Mouse (Mus musculus) skeletal muscle tissue, adult 2 months (tissue): ENCODE measurements around the gene Psma2.

Experiments
- DNase-seq: peaks from one replicate; pipeline ENCODE4 v3.0.0-alpha.2; 2012; ENCODE audit warnings: low read depth, low spot score

The Psma2 gene

DNA sequence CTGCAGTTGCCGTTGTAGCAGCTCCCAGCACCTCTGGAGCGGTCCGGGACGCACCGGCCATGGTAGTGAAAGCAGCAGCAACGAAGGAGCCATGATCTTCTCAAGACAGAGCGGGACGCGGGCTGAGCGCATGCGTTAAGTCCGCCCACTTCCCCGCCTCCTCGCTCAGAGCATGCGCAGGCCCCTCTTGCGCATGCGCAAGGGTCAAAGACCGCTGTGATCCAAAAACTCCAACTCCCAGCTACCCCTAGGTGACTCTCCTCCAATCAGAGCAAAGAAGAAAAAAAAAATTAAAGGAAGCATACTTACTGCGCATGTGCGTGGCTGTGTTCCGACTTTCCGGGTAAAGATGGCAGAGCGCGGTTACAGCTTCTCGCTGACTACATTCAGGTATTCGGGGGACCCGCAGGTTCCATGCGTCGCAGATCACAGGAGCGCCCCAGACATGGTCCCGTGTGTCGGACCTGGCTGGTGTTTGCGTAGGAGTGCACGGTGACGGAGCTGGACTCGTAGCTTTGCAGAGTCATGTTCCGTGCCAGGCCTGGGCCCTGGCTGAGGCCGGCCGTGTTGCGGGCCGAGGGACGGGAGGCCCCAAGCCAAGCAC is at the start of gene Psma2, which contains the start of gene Mrpl32:
Gene Psma2 (plus strand): TSS at position 315 of the 604 bp plus-strand sequence.
Gene Mrpl32 (minus strand): TSS at position 240 of the 604 bp plus-strand sequence.
- peak; percentile 100 for DNase-seq

DNA sequence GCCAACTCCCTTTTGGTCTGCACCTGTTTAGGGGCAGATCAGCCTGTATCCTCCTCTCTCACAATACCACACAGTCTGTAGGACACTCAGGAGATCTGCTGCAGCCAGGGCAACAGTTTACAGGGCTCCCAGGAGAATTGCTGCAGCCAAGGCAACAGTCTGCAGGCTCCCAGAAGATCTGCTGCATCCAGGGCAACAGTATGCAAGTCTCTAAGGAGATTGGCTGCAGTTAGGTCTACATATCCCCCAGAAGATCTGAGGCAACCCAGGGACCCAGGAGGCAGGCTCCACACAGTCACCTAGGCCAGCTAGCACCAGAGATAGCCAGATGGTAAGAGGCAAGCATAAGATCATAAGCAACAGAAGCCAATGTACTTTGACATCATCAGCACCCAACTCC is 38.9 kb upstream of the Psma2 start:
- DNase-seq: no peak

DNA sequence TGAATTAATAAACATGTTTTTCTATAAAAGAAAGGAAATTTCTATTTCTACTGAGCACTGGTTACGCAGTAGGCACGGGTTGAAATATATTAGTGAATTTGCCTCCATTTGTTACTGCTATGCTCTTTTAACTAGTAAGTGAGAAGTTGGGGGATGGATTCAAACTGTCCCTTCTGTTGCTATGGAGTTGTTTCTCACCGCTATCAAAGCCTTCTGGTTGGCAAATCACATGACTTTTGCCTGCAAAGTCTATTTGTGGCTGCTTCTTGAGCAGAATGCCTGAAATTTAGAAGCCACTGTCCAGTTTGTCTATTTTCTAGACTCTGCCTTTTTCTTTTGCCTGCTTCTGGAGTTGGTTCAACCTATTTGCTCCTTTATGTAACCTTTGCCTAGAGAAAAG is 32.6 kb upstream of the Psma2 start:
- no peak for DNase-seq

DNA sequence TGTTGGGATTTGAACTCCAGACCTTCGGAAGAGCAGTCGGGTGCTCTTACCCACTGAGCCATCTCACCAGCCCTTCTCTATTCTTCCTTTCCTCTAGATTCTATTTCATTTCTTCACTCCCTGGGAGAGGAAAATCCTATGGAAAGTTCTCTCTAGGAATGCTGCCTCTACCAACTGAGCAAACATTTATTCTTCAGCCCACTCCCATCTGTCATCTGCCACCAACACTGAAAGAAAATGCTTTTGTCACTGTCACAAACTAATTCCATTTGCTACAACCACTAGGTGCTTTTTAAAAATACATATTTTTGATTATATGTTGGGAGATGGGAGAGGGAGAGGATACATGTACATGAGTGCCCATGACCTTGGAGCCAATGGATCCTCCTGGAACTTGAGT is 10.3 kb upstream of the Psma2 start:
- DNase-seq: no peak

DNA sequence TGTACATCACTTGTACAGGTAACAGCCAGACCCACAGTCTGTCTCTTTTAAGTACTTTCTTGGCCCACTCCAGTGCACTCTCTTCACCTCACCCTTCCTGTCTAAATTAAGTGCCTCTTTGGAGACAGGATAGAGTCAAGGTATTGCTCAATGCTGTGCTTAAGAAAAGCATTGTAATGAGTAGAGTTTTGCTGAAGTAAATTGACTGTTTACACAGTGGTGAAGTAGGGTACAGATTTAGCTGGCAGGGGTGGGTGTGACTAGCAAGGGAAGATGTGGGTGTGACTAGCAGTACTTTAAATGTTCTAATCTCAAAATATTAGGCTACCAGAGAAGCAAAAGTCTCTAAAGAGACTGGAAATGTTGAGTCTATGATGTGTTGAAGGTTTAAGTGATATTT is 5.4 kb upstream of the Psma2 start:
- no peak for DNase-seq

DNA sequence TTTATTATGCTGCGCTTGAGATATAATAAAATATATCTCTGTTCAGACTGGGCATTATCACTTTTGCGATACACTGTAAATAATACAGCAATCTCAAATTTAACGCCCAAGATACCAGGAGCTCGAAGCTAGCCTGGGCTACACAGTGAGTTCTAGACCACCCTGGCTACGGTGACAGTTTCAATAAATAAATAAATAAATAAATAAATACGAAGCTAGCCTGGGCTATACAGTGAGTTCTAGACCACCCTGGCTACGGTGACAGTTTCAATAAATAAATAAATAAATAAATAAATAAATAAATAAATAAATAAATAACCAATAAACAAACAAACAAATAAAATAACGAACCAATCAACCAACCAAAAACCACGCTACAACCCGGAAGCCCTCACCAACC is 577 bp upstream of the Psma2 start:
- no peak for DNase-seq

DNA sequence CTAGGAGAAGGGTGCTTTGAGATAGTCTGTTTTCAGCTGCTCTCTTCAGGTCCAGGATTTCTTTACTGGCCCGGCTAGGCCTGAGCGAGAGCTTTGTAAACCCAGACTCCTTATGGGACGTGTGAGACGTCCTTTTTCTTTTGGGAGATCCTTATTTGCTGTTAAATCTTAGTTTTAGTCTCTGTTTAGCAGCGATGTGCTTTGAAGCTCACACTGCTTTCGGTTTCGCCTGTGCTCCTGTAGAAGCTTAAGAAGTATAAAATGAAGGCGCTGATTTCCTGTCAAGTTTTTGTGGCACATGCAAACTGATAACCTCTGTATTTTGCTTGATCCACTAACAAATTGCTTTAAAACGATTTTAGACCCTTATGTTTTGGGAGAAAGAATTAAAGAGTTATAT is 513 bp downstream of the Psma2 start:
- DNase-seq: no peak

DNA sequence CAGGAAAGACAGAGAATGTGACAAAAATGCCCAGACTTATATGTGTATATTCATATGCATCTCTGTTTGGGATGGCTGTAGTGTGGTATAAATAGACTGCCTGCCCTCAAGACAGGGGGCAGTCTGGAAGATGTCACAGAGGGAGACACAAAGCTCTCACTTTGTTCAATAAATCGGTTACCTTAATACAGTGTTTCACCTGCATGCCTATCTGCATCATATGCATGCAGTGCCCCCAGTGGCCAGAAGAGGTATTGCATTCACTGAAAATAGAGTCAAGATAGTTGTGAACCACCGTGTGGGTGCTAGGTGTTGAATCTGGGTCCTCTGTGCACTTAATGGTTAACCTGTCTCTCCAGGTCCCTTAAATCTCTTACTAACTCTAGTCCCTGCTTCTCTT is 5.7 kb downstream of the Psma2 start:
- DNase-seq: no peak

DNA sequence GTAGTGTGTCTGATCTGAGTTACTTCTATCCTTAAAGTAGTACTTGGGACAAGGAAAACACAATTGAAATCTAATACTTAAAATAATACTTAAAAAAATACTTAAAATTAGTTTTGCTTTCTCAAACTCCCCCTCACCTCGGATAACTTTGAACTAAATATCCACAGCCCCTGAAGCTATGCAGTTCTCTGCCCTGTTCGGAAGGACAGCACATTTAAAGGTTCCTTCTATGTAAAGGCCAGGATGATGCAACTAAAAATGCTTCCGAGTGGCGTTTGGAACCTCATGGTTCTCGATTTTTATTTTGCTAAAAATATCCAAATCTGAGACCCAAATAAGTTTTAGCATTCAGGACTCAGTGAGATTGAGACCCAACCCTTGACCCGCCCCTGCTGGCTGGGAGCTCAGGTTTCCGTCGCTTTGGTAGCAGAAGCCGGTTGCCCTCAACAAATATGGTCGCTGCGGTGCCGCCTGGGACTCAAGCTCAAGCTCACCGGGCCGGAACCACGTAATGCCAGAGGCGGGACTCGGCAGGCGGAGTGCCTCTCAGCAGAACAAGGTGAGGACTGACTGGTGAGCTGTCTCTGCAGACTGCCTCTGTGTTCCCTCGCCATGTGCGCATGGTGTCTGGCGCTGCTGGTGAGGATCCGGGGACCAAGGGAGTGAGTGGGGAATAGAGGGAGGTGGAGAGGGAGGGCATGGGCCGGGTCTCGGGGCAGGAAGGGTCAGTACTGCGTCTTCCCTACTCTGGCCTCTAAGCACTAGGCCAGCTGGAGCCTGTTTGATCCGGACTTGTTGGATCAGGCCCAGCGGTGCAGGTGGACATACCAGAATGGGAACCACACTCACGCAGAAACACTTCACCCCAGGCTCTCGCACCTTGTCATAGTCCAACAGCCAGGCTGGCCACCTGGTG is 16.9 kb downstream of the Psma2 start, which contains the start of gene AW209491:
Gene AW209491 (plus strand): TSS at position 429 of the 916 bp plus-strand sequence.
- peak; percentile 91 for DNase-seq

DNA sequence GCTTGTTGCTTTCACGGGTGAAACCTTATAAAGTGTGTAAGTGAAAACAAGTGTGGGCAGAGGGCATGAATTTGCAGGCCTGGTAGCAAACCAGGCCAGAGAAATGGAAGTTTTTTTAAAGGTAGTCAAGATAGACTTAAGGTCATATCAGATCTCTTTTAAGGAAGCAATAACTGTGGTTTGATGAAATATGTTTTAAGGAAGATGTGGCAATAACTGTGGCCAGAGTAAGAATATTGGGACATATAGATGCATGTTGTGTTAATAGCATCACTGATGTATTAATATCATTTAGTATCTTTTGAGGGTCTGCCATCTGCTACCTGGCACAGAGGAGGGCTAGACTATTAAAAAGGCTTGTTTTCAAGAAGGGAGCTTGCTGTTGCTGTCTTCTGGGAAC is 27.0 kb downstream of the Psma2 start:
- DNase-seq: no peak

DNA sequence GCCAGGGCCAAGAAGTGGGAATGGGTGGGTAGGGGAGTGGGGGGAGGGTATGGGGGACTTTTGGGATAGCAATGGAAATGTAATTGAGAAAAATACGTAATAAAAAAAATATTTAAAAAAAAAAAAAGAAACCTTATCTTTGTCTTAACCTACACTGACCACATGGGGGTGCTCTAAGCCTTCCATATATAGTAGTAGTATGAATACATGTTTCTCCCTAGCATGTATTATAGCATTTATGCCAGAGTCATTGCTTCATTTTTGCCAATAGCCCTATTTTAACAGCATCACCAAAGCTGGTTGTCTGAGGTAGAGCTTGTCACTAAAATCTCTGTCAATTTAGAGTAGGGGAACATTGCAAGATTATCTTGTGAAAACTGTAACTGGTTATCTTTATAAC is 36.3 kb downstream of the Psma2 start:
- no peak for DNase-seq

DNA sequence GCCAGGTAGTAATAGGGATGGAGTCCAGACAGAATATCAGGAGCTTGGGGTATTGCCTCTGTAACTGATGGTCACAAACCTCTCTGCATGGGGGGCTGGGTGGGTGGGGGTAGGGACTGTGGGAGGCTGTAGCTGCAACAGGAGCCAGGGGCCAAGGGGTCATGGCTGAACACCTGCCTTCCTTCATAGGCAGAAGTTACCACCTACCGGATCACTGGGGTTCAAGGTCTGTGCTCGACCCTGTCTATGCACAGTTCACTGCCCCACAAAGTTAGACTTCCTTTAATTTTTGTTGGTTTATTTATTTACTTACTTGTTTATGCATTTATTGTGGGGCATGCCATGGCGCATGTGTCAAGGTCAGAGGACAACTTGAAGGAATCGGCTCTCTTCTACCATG is 54.1 kb downstream of the Psma2 start:
- DNase-seq: no peak

DNA sequence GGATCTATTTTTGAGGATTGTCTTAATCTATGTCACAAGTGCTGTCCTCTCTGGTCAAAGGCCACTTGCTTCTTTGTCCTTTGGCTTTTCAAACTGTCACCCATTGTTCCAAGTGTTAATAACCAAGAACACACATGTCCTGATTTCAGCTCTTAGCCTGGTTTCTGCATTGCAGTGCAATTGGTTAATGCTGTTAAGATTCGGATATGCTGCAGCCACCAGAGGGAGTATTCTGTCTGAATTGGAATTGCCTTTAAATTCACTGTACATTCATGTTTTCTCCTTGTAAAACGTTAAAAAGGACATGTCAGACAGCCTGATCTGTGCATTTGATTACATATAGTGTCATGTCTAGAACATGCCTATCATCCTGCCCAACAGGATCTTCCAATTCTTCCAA is 57.3 kb downstream of the Psma2 start:
- no peak for DNase-seq

DNA sequence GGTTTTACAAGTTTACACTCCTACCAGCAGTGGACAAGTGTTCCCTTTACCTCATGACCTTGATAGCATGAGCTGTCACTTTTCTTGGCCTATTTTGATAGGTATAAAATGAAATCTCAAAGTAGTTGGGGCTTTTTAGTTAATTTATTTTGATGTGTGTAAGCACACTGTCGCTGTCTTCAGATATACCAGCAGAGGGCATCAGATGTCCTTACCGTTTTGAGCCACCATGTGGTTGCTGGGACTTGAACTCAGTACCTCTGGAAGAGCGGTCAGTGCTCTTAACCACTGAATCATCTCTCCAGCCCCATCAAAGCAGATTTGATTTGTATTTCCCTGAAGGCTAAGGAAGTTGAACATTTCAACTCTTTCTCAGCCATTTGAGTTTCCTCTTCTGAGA is 75.9 kb downstream of the Psma2 start:
- DNase-seq: no peak

DNA sequence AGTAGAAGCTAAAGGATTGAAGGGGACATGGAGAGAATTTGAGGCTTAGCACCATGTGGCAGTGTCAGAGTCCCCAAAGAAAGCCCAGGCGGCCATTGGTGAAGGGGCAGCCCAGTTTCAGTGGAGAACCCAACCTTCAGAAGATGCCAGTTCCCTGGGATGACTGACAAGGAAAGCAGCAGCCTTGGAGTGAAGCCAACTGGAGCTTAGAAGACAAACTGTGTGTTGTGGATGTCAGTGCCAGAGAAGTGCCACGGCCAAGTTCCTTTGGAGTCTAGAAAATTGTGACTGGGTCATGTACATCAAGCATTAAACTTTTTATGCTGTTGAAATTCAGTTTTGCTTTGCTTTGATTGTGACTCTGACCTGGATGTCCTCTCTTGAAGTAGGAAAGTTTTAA is 103.8 kb downstream of the Psma2 start:
- peak; percentile 3 for DNase-seq

DNA sequence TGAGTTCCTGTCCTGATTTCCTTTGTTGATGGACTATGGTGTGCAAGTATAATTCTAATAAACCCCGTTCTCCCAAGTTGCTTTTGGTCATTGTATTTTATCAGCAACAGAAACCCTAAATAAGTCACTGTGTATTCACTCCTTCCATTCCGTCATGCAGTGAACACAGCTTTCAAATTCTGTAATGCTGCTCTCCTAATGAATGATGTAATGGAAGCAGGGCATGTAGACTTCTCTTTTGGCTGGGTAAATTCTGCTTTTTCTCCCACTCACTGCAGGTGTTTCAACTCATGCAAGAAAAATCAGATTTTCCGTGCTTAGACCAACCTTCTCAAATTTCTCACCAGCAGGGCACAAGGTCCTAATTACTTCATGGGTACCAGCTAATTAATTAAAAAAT is 104.7 kb downstream of the Psma2 start:
- DNase-seq: no peak
